Mouse (Mus musculus): ENCODE data around the gene Wbp11. TPM values are rescaled to one million over a fixed set of nuclear protein-coding genes. Genes with fewer than 3 reads are reported as not detected.
"Not testable (repeated sequence)": the region's sequence is repeated elsewhere in the genome, so short reads cannot be mapped to it uniquely, and the experiment has no call there.

Gene Wbp11
- total RNA-seq, 2 experiments from 2014 or later: 48.1 to 49.0 TPM

- DNase-seq: no peak
Observed at GRCm38 (mm10) chr6:136803093-136803738, 24.8 kb downstream of the Wbp11 start.

GRCm38 (mm10) chr6:136801274-136801673 is 26.8 kb downstream of the Wbp11 start:
- no peak for DNase-seq

GRCm38 (mm10) chr6:136800710-136801109 is 27.3 kb downstream of the Wbp11 start:
- DNase-seq: no peak

GRCm38 (mm10) chr6:136797874-136798693 is 29.9 kb downstream of the Wbp11 start:
- DNase-seq: not testable (repeated sequence)

GRCm38 (mm10) chr6:136795850-136796249 is 32.2 kb downstream of the Wbp11 start:
- no peak for DNase-seq

- DNase-seq: no peak
Observed at GRCm38 (mm10) chr6:136795110-136795509, 32.9 kb downstream of the Wbp11 start.

- no peak for DNase-seq
Observed at GRCm38 (mm10) chr6:136793831-136794525, 34.1 kb downstream of the Wbp11 start.

GRCm38 (mm10) chr6:136792884-136793758 is 34.9 kb downstream of the Wbp11 start:
- no peak for DNase-seq

GRCm38 (mm10) chr6:136789391-136789971 is 38.6 kb downstream of the Wbp11 start:
- DNase-seq: peak; percentile 72

- no peak for DNase-seq
Observed at GRCm38 (mm10) chr6:136782761-136783160, 45.3 kb downstream of the Wbp11 start.

- no peak for DNase-seq
Observed at GRCm38 (mm10) chr6:136782146-136782545, 45.9 kb downstream of the Wbp11 start.

GRCm38 (mm10) chr6:136781377-136781986 is 46.6 kb downstream of the Wbp11 start, which contains the start of gene Gucy2c:
Gene Gucy2c, minus strand, starts transcription at chr6:136781765.
- no peak for DNase-seq

- no peak for DNase-seq
Observed at GRCm38 (mm10) chr6:136776392-136776791, 51.6 kb downstream of the Wbp11 start.

GRCm38 (mm10) chr6:136769859-136770258 is 58.2 kb downstream of the Wbp11 start:
- no peak for DNase-seq

GRCm38 (mm10) chr6:136769143-136769542 is 58.9 kb downstream of the Wbp11 start:
- DNase-seq: no peak

- no peak for DNase-seq
Observed at GRCm38 (mm10) chr6:136763912-136764311, 64.1 kb downstream of the Wbp11 start.

Small RNA genes lying within 50 kb of the gene (microRNA-seq; reads per million reads assigned to microRNA genes)
- gene Gm44364 (ENCODE audit: borderline replicate concordance in 2 of 2): 0 reads per million in 2 experiments

Other genes with a start within 250 kb of the Wbp11 start
- gene Plbd1, start 166.3 kb downstream of the Wbp11 start, total RNA-seq (2021): 10 to 100 TPM; 18.3 to 18.8 TPM
- gene Gucy2c, start 46.5 kb downstream of the Wbp11 start, total RNA-seq (2021): not detected
- 1 to 10 TPM; 4.7 TPM for gene Hist4h4, start 23.8 kb downstream of the Wbp11 start, total RNA-seq (2021)
- gene H2afj, start 20.0 kb downstream of the Wbp11 start, total RNA-seq (2021): 10 to 100 TPM; 16.4 to 17.9 TPM
- gene BC049715, start 607 bp downstream of the Wbp11 start, total RNA-seq (2021): not detected
- under 1 TPM; 0.24 to 0.26 TPM for gene Smco3, start 7.2 kb upstream of the Wbp11 start, total RNA-seq (2021)
- under 1 TPM; 0.18 to 0.54 TPM for gene Art4, start 29.5 kb upstream of the Wbp11 start, total RNA-seq (2021)
- gene Mgp, start 47.6 kb upstream of the Wbp11 start, total RNA-seq (2021): 100 to 1,000 TPM; 102 to 127 TPM
- not detected for gene Erp27, start 93.9 kb upstream of the Wbp11 start, total RNA-seq (2021)
- gene Pde6h, start 95.6 kb upstream of the Wbp11 start, total RNA-seq (2021): not detected
- gene Arhgdib, start 113.7 kb upstream of the Wbp11 start, total RNA-seq (2021): 10 to 100 TPM in 1 of 2 experiments, 1 to 10 TPM in 1; 6.3 to 12.1 TPM